ENCODE assay signal across 7 mouse cellular contexts in genomic region chr6:49262421-49262820, GRCm38 (mm10). TPM values are rescaled to one million over a fixed set of nuclear protein-coding genes. Genes with fewer than 3 reads are reported as not detected.
A peak's percentile ranks its signal among the peaks of the same experiment; 100 is the strongest.
DNase-seq lines count a peak whose midpoint lies in the region; ATAC-seq and TF ChIP-seq lines count a peak whose summit lies in the region.

No protein-coding gene starts in this region.

- ATAC-seq in heart, embryonic 13.5 days (ENCODE audit: extremely low read depth, insufficient number of reproducible peaks, low FRiP score, low TSS enrichment) = no peak
- no peak for ATAC-seq in limb, embryonic 15.5 days (ENCODE audit: insufficient number of reproducible peaks, low FRiP score, low TSS enrichment, low read depth)
- no peak for ATAC-seq in neural tube, embryonic 14.5 days (ENCODE audit: low read depth)

- no peak overlapping the region; the same call in 1 of the 2 replicates for H3K9ac ChIP-seq in ES-E14 (ENCODE audit: insufficient read depth, low read depth, low read length, poor library complexity, severe bottlenecking)
- peak overlapping the region; percentile 99 for H3K9ac ChIP-seq in heart, embryonic 13.5 days
- peak overlapping the region; percentile 100; the same call in 1 of the 2 replicates for H3K9ac ChIP-seq in limb, embryonic 15.5 days
- peak overlapping the region; percentile 99; the same call in 1 of the 2 replicates for H3K9ac ChIP-seq in neural tube, embryonic 14.5 days (replicated peaks; ENCODE audit: low read depth, low read length)

- H3K27me3 ChIP-seq in heart, embryonic 13.5 days (replicated peaks) = no peaks in the 10 kb centered on the region
- H3K27me3 ChIP-seq in limb, embryonic 15.5 days = no peaks in the 10 kb centered on the region
- no peaks in the 10 kb centered on the region for H3K27me3 ChIP-seq in neural tube, embryonic 14.5 days (ENCODE audit: control insufficient read depth, insufficient read depth, low read length)

- peak overlapping the region; percentile 82 for H3K4me2 ChIP-seq in heart, embryonic 13.5 days
- H3K4me2 ChIP-seq in limb, embryonic 15.5 days = peak overlapping the region; percentile 51
- H3K4me2 ChIP-seq in neural tube, embryonic 14.5 days (ENCODE audit: low read depth, low read length) = peak overlapping the region; percentile 73

- peaks cover 4% of the 10 kb centered on the region; the same call in 1 of the 2 replicates for H3K36me3 ChIP-seq in ES-E14 (ENCODE audit: control insufficient read depth, insufficient read depth, low read length, poor library complexity, severe bottlenecking)
- H3K36me3 ChIP-seq in heart, embryonic 13.5 days = no peaks in the 10 kb centered on the region; the same call in 1 of the 2 replicates
- no peaks in the 10 kb centered on the region for H3K36me3 ChIP-seq in limb, embryonic 15.5 days
- no peaks in the 10 kb centered on the region for H3K36me3 ChIP-seq in neural tube, embryonic 14.5 days (ENCODE audit: control insufficient read depth, insufficient read depth, low read length)

- in situ Hi-C loops in ES-E14 (cut with MboI; ENCODE audit: low sequenced_read_pairs in 2 of 2, unreplicated experiment in 2 of 2) = no loop called here

- WGBS in heart, embryonic 13.5 days = under 1% methylated on average over 9 of the region's 9 CpGs
- under 1% methylated on average over 9 of the region's 9 CpGs for WGBS in limb, embryonic 15.5 days
- under 1% methylated on average over 9 of the region's 9 CpGs for whole genome bisulfite sequencing in neural tube, embryonic 14.5 days

- no peak overlapping the region for H3K27ac ChIP-seq in ES-E14 (ENCODE audit: insufficient read depth, low read depth, low read length, poor library complexity, severe bottlenecking)
- H3K27ac ChIP-seq in heart, embryonic 13.5 days (replicated peaks) = peak overlapping the region; percentile 99
- no peak overlapping the region for H3K27ac ChIP-seq in limb, embryonic 15.5 days
- H3K27ac ChIP-seq in neural tube, embryonic 14.5 days (ENCODE audit: low read depth, low read length) = no peak overlapping the region

- H3K4me3 ChIP-seq in ES-E14 (ENCODE audit: insufficient read depth in 1 of 2, low read depth in 1 of 2, low read length in 2 of 2, poor library complexity in 1 of 2, severe bottlenecking in 1 of 2) = peak overlapping the region; percentile 83 to 99
- H3K4me3 ChIP-seq in heart, embryonic 13.5 days = peak overlapping the region; percentile 99
- H3K4me3 ChIP-seq in limb, embryonic 15.5 days = peak overlapping the region; percentile 74
- peak overlapping the region; percentile 97 for H3K4me3 ChIP-seq in neural tube, embryonic 14.5 days (ENCODE audit: low read depth, low read length)

- no peaks in the 10 kb centered on the region for H3K9me3 ChIP-seq in ES-E14 (ENCODE audit: control insufficient read depth, insufficient read depth, low read depth, low read length)
- H3K9me3 ChIP-seq in heart, embryonic 13.5 days = no peaks in the 10 kb centered on the region
- H3K9me3 ChIP-seq in limb, embryonic 15.5 days = no peaks in the 10 kb centered on the region
- H3K9me3 ChIP-seq in neural tube, embryonic 14.5 days (ENCODE audit: control insufficient read depth, low read length) = no peaks in the 10 kb centered on the region

- DNase-seq in ES-E14 (ENCODE audit: low read depth, low spot score) (no peak), adipocyte (ENCODE audit: low spot score) (peak; percentile 49)
- DNase-seq in spleen, postnatal 10 days (ENCODE audit: low spot score in 2 of 2) = no peak
- no peak for DNase-seq in T-cell, adult 2 months (ENCODE audit: low spot score)

- peaks cover 2 to 18% of the 10 kb centered on the region in 2 experiments for H3K4me1 ChIP-seq in ES-E14 (ENCODE audit: control insufficient read depth in 2 of 2, insufficient read depth in 2 of 2, low read length in 2 of 2, poor library complexity in 1 of 2)
- H3K4me1 ChIP-seq in heart, embryonic 13.5 days = peaks cover 42% of the 10 kb centered on the region
- H3K4me1 ChIP-seq in limb, embryonic 15.5 days = peaks cover 18% of the 10 kb centered on the region
- peaks cover 25% of the 10 kb centered on the region for H3K4me1 ChIP-seq in neural tube, embryonic 14.5 days (ENCODE audit: control insufficient read depth, insufficient read depth, low read length)

TF ChIP-seq in ES-E14, 5 proteins besides CTCF, POLR2A, EP300 and RAD21:
- no peak for TF ChIP-seq ZC3H11A (IDR thresholded peaks at IDR 0.05; ENCODE audit: borderline replicate concordance, low read depth, low read length)
- no peak for TF ChIP-seq MAFK (IDR thresholded peaks at IDR 0.05; ENCODE audit: insufficient read depth, low read depth, low read length)
- TF ChIP-seq CHD2 (IDR thresholded peaks at IDR 0.05; ENCODE audit: low read depth, low read length) = no peak
- no peak for TF ChIP-seq HCFC1 (IDR thresholded peaks at IDR 0.05; ENCODE audit: borderline replicate concordance, insufficient read depth, low read length)
- no peak for TF ChIP-seq ZNF384 (IDR thresholded peaks at IDR 0.05; ENCODE audit: low read depth, low read length)

RNA-seq across cellular contexts. Expression of gene Tra2a, which starts 1.4 kb away (rescaled TPM):
- total RNA-seq in ES-E14 (2012; rRNA removed) = 105 and 136 TPM in 2 replicates
- 57.7 and 67.6 TPM in 2 replicates for polyA plus RNA-seq in heart, embryonic 13.5 days (2015; fragmentation: Nextera tagmentation; extraction: Ambion mirVana)
- polyA plus RNA-seq in limb, embryonic 15.5 days (2015; fragmentation: Nextera tagmentation; extraction: Ambion mirVana) = 81.9 and 98.3 TPM in 2 replicates
- 50.6 and 64.2 TPM in 2 replicates for polyA plus RNA-seq in neural tube, embryonic 14.5 days (2014; fragmentation: Nextera tagmentation; extraction: Ambion mirVana)

RNA-seq across cellular contexts. Expression of gene Igf2bp3, which starts 47.7 kb away (rescaled TPM):
- 20.0 and 32.8 TPM in 2 replicates for total RNA-seq in ES-E14 (2012; rRNA removed)
- polyA plus RNA-seq in heart, embryonic 13.5 days (2015; fragmentation: Nextera tagmentation; extraction: Ambion mirVana) = 39.2 and 44.0 TPM in 2 replicates
- 45.9 and 46.1 TPM in 2 replicates for polyA plus RNA-seq in limb, embryonic 15.5 days (2015; fragmentation: Nextera tagmentation; extraction: Ambion mirVana)
- polyA plus RNA-seq in neural tube, embryonic 14.5 days (2014; fragmentation: Nextera tagmentation; extraction: Ambion mirVana) = 26.9 and 34.7 TPM in 2 replicates

RNA-seq across cellular contexts. Expression of gene Ccdc126, which starts 56.7 kb away (rescaled TPM):
- 8.4 and 8.7 TPM in 2 replicates for total RNA-seq in ES-E14 (2012; rRNA removed)
- polyA plus RNA-seq in heart, embryonic 13.5 days (2015; fragmentation: Nextera tagmentation; extraction: Ambion mirVana) = 8.0 and 8.3 TPM in 2 replicates
- polyA plus RNA-seq in limb, embryonic 15.5 days (2015; fragmentation: Nextera tagmentation; extraction: Ambion mirVana) = 11.0 and 11.6 TPM in 2 replicates
- polyA plus RNA-seq in neural tube, embryonic 14.5 days (2014; fragmentation: Nextera tagmentation; extraction: Ambion mirVana) = 10.0 and 10.9 TPM in 2 replicates
